Mouse (Mus musculus) erythroblast, embryonic 14.5 days (primary cell): ENCODE measurements around the gene Zscan4-ps2. TPM values are rescaled to one million over a fixed set of nuclear protein-coding genes. Genes with fewer than 3 reads are reported as not detected.
"Not testable (repeated sequence)": the region's sequence is repeated elsewhere in the genome, so short reads cannot be mapped to it uniquely, and the experiment has no call there.

Experiments used
- H3K27me3 ChIP-seq: 2 replicates; pipeline ENCODE4 v1.6.1; 2012; ENCODE audit warnings: inconsistent platforms; ENCODE audit not compliant: control insufficient read depth
- H3K36me3 ChIP-seq: 2 replicates; pipeline ENCODE4 v1.6.1; 2012; ENCODE audit warnings: mild to moderate bottlenecking, inconsistent platforms; ENCODE audit not compliant: control insufficient read depth
- H3K4me1 ChIP-seq: 2 replicates; pipeline ENCODE4 v1.6.1; 2012; ENCODE audit warnings: inconsistent platforms; ENCODE audit not compliant: control insufficient read depth
- H3K4me3 ChIP-seq: replicated peaks from 2 replicates; pipeline ENCODE3; 2012; ENCODE audit warnings: moderate library complexity, mild to moderate bottlenecking, inconsistent platforms
- H3K9me3 ChIP-seq: 2 replicates; pipeline ENCODE4 v1.6.1; 2012; ENCODE audit warnings: low read length, inconsistent platforms, mixed read lengths; ENCODE audit not compliant: control insufficient read depth
- polyA plus RNA-seq: library from polyadenylated mRNA; stranded (reverse); fragments of >175 nt; gene quantifications from 2 replicates; pipeline ENCODE4 v1.2.3, GENCODE M21; 2012

The Zscan4-ps2 gene
- not detected in 2 replicates for polyA plus RNA-seq

DNA sequence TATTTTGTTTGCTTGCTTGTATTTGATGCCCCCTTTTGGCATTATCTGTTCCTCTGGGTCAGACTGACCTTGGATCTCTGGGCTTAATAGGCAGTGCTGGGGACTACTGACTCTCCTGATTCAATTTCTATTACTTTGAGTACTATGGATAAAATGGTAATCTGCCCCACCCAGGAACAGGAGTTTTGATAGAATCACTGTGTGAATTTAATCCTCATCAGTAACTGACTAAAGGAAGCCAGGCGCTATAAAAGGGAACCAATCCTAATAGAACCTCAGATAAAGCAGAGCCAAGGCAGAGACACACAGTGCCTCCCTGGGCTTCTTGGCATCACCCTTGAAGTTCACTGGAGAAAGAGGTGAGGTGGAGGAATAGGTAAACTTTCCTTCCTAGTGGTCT is at the start of gene Zscan4-ps2:
TSS of gene Zscan4-ps2 (plus strand) at position 301 of the 400 bp plus-strand sequence.
- H3K36me3 ChIP-seq, H3K4me3 ChIP-seq, H3K9me3 ChIP-seq, H3K27me3 ChIP-seq, H3K4me1 ChIP-seq: not testable (repeated sequence)

Other genes with a start within 250 kb of the Zscan4-ps2 start
- gene Zscan4e, start 203.6 kb upstream of the Zscan4-ps2 start, polyA plus RNA-seq: not detected in 2 replicates
- not detected in 2 replicates for gene Zscan4f, start 116.4 kb upstream of the Zscan4-ps2 start, polyA plus RNA-seq
- gene Zscan4-ps3, start 95.0 kb downstream of the Zscan4-ps2 start, polyA plus RNA-seq: not detected in 2 replicates
- not detected in 2 replicates for gene Vmn1r72, start 165.8 kb downstream of the Zscan4-ps2 start, polyA plus RNA-seq
- not detected in 2 replicates for gene Vmn1r73, start 216.0 kb downstream of the Zscan4-ps2 start, polyA plus RNA-seq